Comparison of ENCODE assay signal across 8 mouse cellular contexts in the genomic region with DNA sequence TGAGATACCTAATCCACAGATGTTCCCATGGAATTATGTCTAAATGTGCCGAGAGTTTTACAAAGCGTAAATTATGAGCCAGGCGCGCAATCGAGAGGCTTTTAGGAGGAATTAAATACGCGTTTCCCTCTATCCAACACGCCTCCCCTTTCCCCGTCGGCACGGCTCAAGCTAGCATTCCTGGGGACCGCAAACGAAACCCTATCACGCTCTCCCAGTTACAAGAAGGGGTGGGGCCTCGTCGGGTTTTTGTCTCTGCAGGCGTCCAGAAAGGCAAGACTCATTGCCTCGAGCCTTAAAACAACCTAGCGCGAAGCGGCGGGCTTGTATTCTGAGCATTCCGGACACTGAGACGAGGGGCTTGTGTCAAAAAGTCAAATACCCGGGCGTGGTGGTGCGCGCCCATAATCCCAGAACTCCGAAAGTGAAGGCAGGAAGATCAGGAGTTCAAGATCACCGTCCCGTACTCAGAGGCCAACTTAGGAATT. TPM values are rescaled to one million over a fixed set of nuclear protein-coding genes. Genes with fewer than 3 reads are reported as not detected.
A peak's percentile ranks its signal among the peaks of the same experiment; 100 is the strongest.
DNase-seq lines count a peak whose midpoint lies in the region; ATAC-seq lines count a peak whose summit lies in the region.

No protein-coding gene starts in this region.

- WGBS in limb, embryonic 13.5 days, result under 1% methylated on average over 31 of the region's 31 CpGs
- 2% methylated on average over 31 of the region's 31 CpGs for WGBS in midbrain, embryonic 11.5 days

- H3K27me3 ChIP-seq in limb, embryonic 13.5 days, result no peaks in the 10 kb centered on the region
- H3K27me3 ChIP-seq in midbrain, embryonic 11.5 days (ENCODE audit: control insufficient read depth, insufficient read depth, low read length), result peaks cover 2% of the 10 kb centered on the region; the same call in 1 of the 2 replicates

- no peaks in the 10 kb centered on the region for H3K9me3 ChIP-seq in limb, embryonic 13.5 days
- H3K9me3 ChIP-seq in midbrain, embryonic 11.5 days (ENCODE audit: control insufficient read depth, low read length), result no peaks in the 10 kb centered on the region

- DNase-seq in cerebellum, adult 9-10 months, result no peak
- peak; percentile 79 for DNase-seq in embryo, embryonic 11 days
- peak; percentile 47 for DNase-seq in gastrocnemius, postnatal 10 days
- DNase-seq in induced T-regulatory cell, adult 2 months (ENCODE audit: low read depth), result peak; percentile 76
- DNase-seq in midbrain, embryonic 11.5 days (ENCODE audit: low spot score, missing footprints), result peak; percentile 95
- peak; percentile 53 for DNase-seq in right cerebral cortex, postnatal 4 days

- peak; percentile 27; the same call in 1 of the 2 replicates for ATAC-seq in cerebellum, adult (ENCODE audit: insufficient number of reproducible peaks, low FRiP score, low TSS enrichment)
- peak; percentile 86 for ATAC-seq in limb, embryonic 13.5 days (ENCODE audit: low FRiP score, low read depth)
- peak; percentile 65 for ATAC-seq in midbrain, embryonic 11.5 days (ENCODE audit: low FRiP score)

- H3K4me1 ChIP-seq in limb, embryonic 13.5 days, result peaks cover 19% of the 10 kb centered on the region
- H3K4me1 ChIP-seq in midbrain, embryonic 11.5 days (ENCODE audit: control insufficient read depth, insufficient read depth, low read length), result peaks cover 19% of the 10 kb centered on the region

- peak overlapping the region; percentile 95 for H3K4me2 ChIP-seq in limb, embryonic 13.5 days (replicated peaks)
- peak overlapping the region; percentile 96 for H3K4me2 ChIP-seq in midbrain, embryonic 11.5 days

- peak overlapping the region; percentile 90 for H3K27ac ChIP-seq in limb, embryonic 13.5 days
- peak overlapping the region; percentile 36; the same call in 1 of the 2 replicates for H3K27ac ChIP-seq in midbrain, embryonic 11.5 days (ENCODE audit: low read depth, low read length)

- H3K4me3 ChIP-seq in limb, embryonic 13.5 days, result peak overlapping the region; percentile 85
- peak overlapping the region; percentile 78 for H3K4me3 ChIP-seq in midbrain, embryonic 11.5 days (ENCODE audit: low read depth, low read length)

- peak overlapping the region; percentile 74 for H3K9ac ChIP-seq in limb, embryonic 13.5 days
- peak overlapping the region; percentile 82 for H3K9ac ChIP-seq in midbrain, embryonic 11.5 days (ENCODE audit: low read length)

- peaks cover 17% of the 10 kb centered on the region for H3K36me3 ChIP-seq in limb, embryonic 13.5 days
- no peaks in the 10 kb centered on the region for H3K36me3 ChIP-seq in midbrain, embryonic 11.5 days (ENCODE audit: control insufficient read depth, insufficient read depth, low read length)

RNA-seq across cellular contexts. Expression of gene Supt4a, which starts 0.7 kb away (rescaled TPM):
- 10 to 100 TPM; 38.6 to 42.6 TPM for total RNA-seq in gastrocnemius, postnatal 10 days (2021)
- 159 and 167 TPM in 2 replicates for polyA plus RNA-seq in limb, embryonic 13.5 days (2015; fragmentation: Nextera tagmentation; extraction: Ambion mirVana)
- 148 and 163 TPM in 2 replicates for polyA plus RNA-seq in midbrain, embryonic 11.5 days (2014; fragmentation: Nextera tagmentation; extraction: Ambion mirVana)

RNA-seq across cellular contexts. Expression of gene Tspoap1, which starts 23.6 kb away (rescaled TPM):
- under 1 TPM; 0.27 to 0.38 TPM for total RNA-seq in gastrocnemius, postnatal 10 days (2021)
- polyA plus RNA-seq in limb, embryonic 13.5 days (2015; fragmentation: Nextera tagmentation; extraction: Ambion mirVana), result 2.3 and 2.7 TPM in 2 replicates
- 7.0 and 9.0 TPM in 2 replicates for polyA plus RNA-seq in midbrain, embryonic 11.5 days (2014; fragmentation: Nextera tagmentation; extraction: Ambion mirVana)

RNA-seq across cellular contexts. Expression of gene Mpo, which starts 56.7 kb away (rescaled TPM):
- total RNA-seq in gastrocnemius, postnatal 10 days (2021), result 1 to 10 TPM in 1 of 2 experiments, not detected in 1; 4.4 TPM
- polyA plus RNA-seq in limb, embryonic 13.5 days (2015; fragmentation: Nextera tagmentation; extraction: Ambion mirVana), result 1.0 and 2.1 TPM in 2 replicates
- 2.6 and 2.9 TPM in 2 replicates for polyA plus RNA-seq in midbrain, embryonic 11.5 days (2014; fragmentation: Nextera tagmentation; extraction: Ambion mirVana)

Comparison
In these comparisons a context has a peak if more than half of its experiments do, and no peak if none do; other contexts are left out.
1. ATAC-seq: peak in every context shown above with its lines; median percentile 86 in limb, embryonic 13.5 days; 65 in midbrain, embryonic 11.5 days; 27 in cerebellum, adult.